In genomic region chr11:105312311-105312942, GRCm38 (mm10) we compare ENCODE assay signal across 8 mouse cellular contexts. TPM values are rescaled to one million over a fixed set of nuclear protein-coding genes. Genes with fewer than 3 reads are reported as not detected.
A peak's percentile ranks its signal among the peaks of the same experiment; 100 is the strongest.
DNase-seq lines count a peak whose midpoint lies in the region; ATAC-seq and TF ChIP-seq lines count a peak whose summit lies in the region.
"Had no signal": no experiment of that assay in that cellular context is flagged by ENCODE, and none has a peak within 500 bp of the region (broad histone marks: within the 10 kb centered on the region; RNA-seq: fewer than 3 reads in every experiment).

No protein-coding gene starts in this region.

- H3K36me3 ChIP-seq in kidney, adult 2 months (ENCODE audit: control insufficient read depth, insufficient read depth, low read length): no peaks in the 10 kb centered on the region

- DNase-seq in kidney, adult 2 months: peak; percentile 14
- DNase-seq in kidney, adult 8-10 months: no peak
- DNase-seq in 416B (ENCODE audit: low read depth) (peak; percentile 41), NIH3T3 (ENCODE audit: low read depth) (peak; percentile 60)
- DNase-seq in kidney, postnatal 10 days: peak; percentile 41
- DNase-seq: spleen, adult 18-20 months had no signal

- TF ChIP-seq CTCF in kidney, adult 2 months (conservative IDR thresholded peaks at IDR 0.05; ENCODE audit: insufficient read depth, insufficient read length, low read depth, low read length): no peak

- H3K27me3 ChIP-seq in kidney, adult 2 months (replicated peaks; ENCODE audit: control insufficient read depth, insufficient read depth, low read length): no peaks in the 10 kb centered on the region

- H3K4me1 ChIP-seq in kidney, adult 2 months (ENCODE audit: control insufficient read depth, insufficient read depth, low read length): peaks cover 14% of the 10 kb centered on the region; the same call in 1 of the 2 replicates

- WGBS in kidney, adult 2 months: 60% methylated on average over 12 of the region's 12 CpGs

- no peak overlapping the region for H3K4me3 ChIP-seq in kidney, adult 2 months (ENCODE audit: insufficient read depth, low read depth, low read length)

- H3K27ac ChIP-seq in kidney, adult 2 months (ENCODE audit: insufficient read depth, low read depth, low read length): peak overlapping the region; percentile 47; the same call in 1 of the 2 replicates

- no peak for TF ChIP-seq POLR2A in kidney, adult 2 months (IDR thresholded peaks at IDR 0.05; ENCODE audit: low read depth, low read length)

- ATAC-seq in monocyte, adult 5-6 weeks (replicated peaks; ENCODE audit: insufficient number of reproducible peaks, low FRiP score, low TSS enrichment, poor library complexity, severe bottlenecking): no peak
- no peak for ATAC-seq in erythroid progenitor cell, adult 5-6 weeks (replicated peaks; ENCODE audit: low FRiP score, poor library complexity, severe bottlenecking)

RNA-seq across cellular contexts. Expression of gene Mrc2, which starts 20.0 kb away (rescaled TPM):
- polyA plus RNA-seq in kidney, adult 2 months (2012; rRNA removed): 23.7 and 28.3 TPM in 2 replicates
- 0.11 to 0.58 TPM (median 0.38 TPM) in 3 replicates for total RNA-seq in monocyte, adult 5-6 weeks (2017)
- total RNA-seq in erythroid progenitor cell, adult 5-6 weeks (2015; ENCODE audit: low replicate concordance): not detected in 2 replicates
- not detected in 2 replicates for total RNA-seq in erythroid progenitor cell, adult 5-6 weeks (2017; ENCODE audit: low replicate concordance)

Comparison
In these comparisons a context has a peak if more than half of its experiments do, and no peak if none do; other contexts are left out.
1. DNase-seq: peak in kidney, adult 2 months (single experiment), 416B (single experiment), NIH3T3 (single experiment) and kidney, postnatal 10 days (single experiment); none in kidney, adult 8-10 months (0 of 2).